Mouse (Mus musculus) C2C12 (cell line): ENCODE measurements around the gene Nprl3. TPM values are rescaled to one million over a fixed set of nuclear protein-coding genes. Genes with fewer than 3 reads are reported as not detected.
"Not testable (repeated sequence)": the region's sequence is repeated elsewhere in the genome, so short reads cannot be mapped to it uniquely, and the experiment has no call there.

ENCODE experiments used
- H3K27me3 ChIP-seq: one replicate; pipeline ENCODE4 v1.6.1; 2011; ENCODE audit not compliant: control insufficient read depth, insufficient read depth, insufficient read length
- H3K36me3 ChIP-seq: one replicate; pipeline ENCODE4 v1.6.1; 2011; ENCODE audit not compliant: control insufficient read depth, insufficient read depth
- H3K4me3 ChIP-seq: one replicate; pipeline ENCODE4 v1.5.1; 2011; ENCODE audit warnings: mild to moderate bottlenecking, control low read depth; ENCODE audit not compliant: poor library complexity, insufficient read depth, severe bottlenecking
- H3K79me2 ChIP-seq: one replicate; pipeline ENCODE4 v1.6.1; 2011; ENCODE audit not compliant: control insufficient read depth, insufficient read depth
- H3K79me3 ChIP-seq: one replicate; pipeline ENCODE4 v1.6.1; 2011; ENCODE audit warnings: low read depth, control low read depth
- H3ac ChIP-seq: one replicate; pipeline ENCODE3; 2011; ENCODE audit warnings: low read depth; ENCODE audit not compliant: control insufficient read depth, insufficient read length
- CEBPB ChIP-seq: IDR thresholded peaks from one replicate; pipeline ENCODE4 v1.6.1; 2011; ENCODE audit warnings: low read depth, mild to moderate bottlenecking, control low read depth, moderate library complexity
- CTCF ChIP-seq: IDR thresholded peaks from one replicate; pipeline ENCODE4 v1.5.1; 2011; ENCODE audit not compliant: control insufficient read depth, insufficient read depth, insufficient read length
- FOSL1 ChIP-seq: IDR thresholded peaks from one replicate; pipeline ENCODE4 v1.8.0; 2011; ENCODE audit warnings: mild to moderate bottlenecking, low read length; ENCODE audit not compliant: poor library complexity, insufficient read depth, severe bottlenecking
- MAX ChIP-seq: IDR thresholded peaks from one replicate; pipeline ENCODE4 v1.6.1; 2011; ENCODE audit warnings: mild to moderate bottlenecking, control low read depth
- MYOD1 ChIP-seq: IDR thresholded peaks from one replicate; pipeline ENCODE4 v1.6.1; 2011; ENCODE audit warnings: low read depth; ENCODE audit not compliant: control insufficient read depth, insufficient read length
- MYOG ChIP-seq: IDR thresholded peaks from one replicate; pipeline ENCODE4 v1.6.1; 2011; ENCODE audit not compliant: control insufficient read depth, insufficient read length; ENCODE audit errors: extremely low read depth
- USF1 ChIP-seq: IDR thresholded peaks from one replicate; pipeline ENCODE4 v1.6.1; 2011; ENCODE audit warnings: low read depth, mild to moderate bottlenecking, control low read depth, moderate library complexity
- polyA plus RNA-seq: library from polyadenylated mRNA; unstranded; fragments of >200 nt; fragmentation: generic; extraction: Trizol; gene quantifications from one replicate; pipeline ENCODE4 v1.2.1, GENCODE M21; 2012; ENCODE audit warnings: missing spikeins

Nprl3 gene
- polyA plus RNA-seq, 1 experiment: 34.0 TPM

GRCm38 (mm10) chr11:32201922-32202685 is 65.4 kb downstream of the Nprl3 start:
- H3K4me3 ChIP-seq: no peak overlapping the region
- H3K36me3 ChIP-seq: no peaks in the 10 kb centered on the region
- peaks cover 3% of the 10 kb centered on the region for H3K27me3 ChIP-seq
- H3K79me3 ChIP-seq: no peaks in the 10 kb centered on the region
- no peaks in the 10 kb centered on the region for H3K79me2 ChIP-seq
- H3ac ChIP-seq: no peak overlapping the region
- TF ChIP-seq MYOG (no peak), USF1 (no peak), FOSL1 (no peak), MYOD1 (no peak), CEBPB (no peak), CTCF (no peak), MAX (no peak)

GRCm38 (mm10) chr11:32200992-32201391 is 66.5 kb downstream of the Nprl3 start:
- H3K4me3 ChIP-seq, H3K36me3 ChIP-seq, H3ac ChIP-seq, H3K79me2 ChIP-seq, H3K79me3 ChIP-seq, H3K27me3 ChIP-seq: not testable (repeated sequence)

GRCm38 (mm10) chr11:32200075-32200601 is 67.4 kb downstream of the Nprl3 start, which contains the start of gene Il9r:
TSS of gene Il9r (minus strand) at chr11:32200279.
- Histone ChIP-seq H3K27me3 (peaks cover 8% of the 10 kb centered on the region), H3ac (no peak within 1 kb of the TSS), H3K36me3 (no peaks in the 10 kb centered on the region), H3K4me3 (no peak within 1 kb of the TSS), H3K79me3 (no peaks in the 10 kb centered on the region), H3K79me2 (no peaks in the 10 kb centered on the region)
- no peak for TF ChIP-seq FOSL1
- no peak for TF ChIP-seq MYOD1
- no peak for TF ChIP-seq CTCF
- no peak for TF ChIP-seq CEBPB
- no peak for TF ChIP-seq MAX
- TF ChIP-seq USF1: no peak
- no peak for TF ChIP-seq MYOG

GRCm38 (mm10) chr11:32199230-32199629 is 68.3 kb downstream of the Nprl3 start:
- Histone ChIP-seq H3K79me3 (no peaks in the 10 kb centered on the region), H3K27me3 (peaks cover 17% of the 10 kb centered on the region), H3ac (no peak overlapping the region), H3K36me3 (no peaks in the 10 kb centered on the region), H3K4me3 (no peak overlapping the region), H3K79me2 (no peaks in the 10 kb centered on the region)
- no peak for TF ChIP-seq MYOD1
- TF ChIP-seq MAX: no peak
- no peak for TF ChIP-seq CTCF
- TF ChIP-seq MYOG: no peak
- TF ChIP-seq USF1: no peak
- no peak for TF ChIP-seq CEBPB
- TF ChIP-seq FOSL1: no peak

GRCm38 (mm10) chr11:32198256-32198955 is 69.1 kb downstream of the Nprl3 start:
- TF ChIP-seq MAX (no peak), CTCF (no peak)
- Histone ChIP-seq H3K79me3 (no peaks in the 10 kb centered on the region), H3K79me2 (no peaks in the 10 kb centered on the region), H3K27me3 (peaks cover 25% of the 10 kb centered on the region), H3ac (no peak overlapping the region), H3K4me3 (no peak overlapping the region), H3K36me3 (no peaks in the 10 kb centered on the region)

GRCm38 (mm10) chr11:32197766-32198165 is 69.7 kb downstream of the Nprl3 start:
- H3ac ChIP-seq: no peak overlapping the region
- H3K79me3 ChIP-seq: no peaks in the 10 kb centered on the region
- H3K4me3 ChIP-seq: no peak overlapping the region
- H3K36me3 ChIP-seq: no peaks in the 10 kb centered on the region
- TF ChIP-seq MAX (no peak), MYOG (no peak), MYOD1 (no peak), USF1 (no peak), FOSL1 (no peak), CTCF (no peak), CEBPB (no peak)
- no peaks in the 10 kb centered on the region for H3K79me2 ChIP-seq
- H3K27me3 ChIP-seq: peaks cover 31% of the 10 kb centered on the region
